Mouse (Mus musculus) left cerebral cortex, postnatal 10 days (tissue): ENCODE data around the gene Akirin1. TPM values are rescaled to one million over a fixed set of nuclear protein-coding genes. Genes with fewer than 3 reads are reported as not detected.
A peak's percentile ranks its signal among the peaks of the same experiment; 100 is the strongest.

Experiments used
- DNase-seq, 2 experiments: peaks; one replicate each; pipeline ENCODE4 v3.0.0; 2021 to 2022; ENCODE audit warnings: low spot score in 2 of 2, mixed read lengths in 1 of 2; ENCODE audit errors: extremely low spot score in 1 of 2
- intact Hi-C: fragments of 180-260 bp; cut with DNase I; formaldehyde crosslinking; loops from one replicate; pipeline ENCODE4 v1.15.1; 2025
- total RNA-seq, 2 experiments: library from RNA; stranded (reverse); gene quantifications; 2 replicates each; pipeline ENCODE4 v1.2.3; 2021

The Akirin1 gene
- 10 to 100 TPM; 58.9 to 62.1 TPM for total RNA-seq

GRCm38 (mm10) chr4:123750152-123750651, at the start of gene Akirin1:
TSS of gene Akirin1 (minus strand) at chr4:123750345.
- peak; percentile 97 to 99 for DNase-seq
- intact Hi-C loops, result no loop called here

GRCm38 (mm10) chr4:123797856-123798255, 47.7 kb upstream of the Akirin1 start:
- intact Hi-C loops, result no loop called here
- peak; percentile 61 to 66 for DNase-seq

GRCm38 (mm10) chr4:123797403-123797802, 47.3 kb upstream of the Akirin1 start:
- DNase-seq, result no peak
- intact Hi-C loops, result no loop called here

DNA sequence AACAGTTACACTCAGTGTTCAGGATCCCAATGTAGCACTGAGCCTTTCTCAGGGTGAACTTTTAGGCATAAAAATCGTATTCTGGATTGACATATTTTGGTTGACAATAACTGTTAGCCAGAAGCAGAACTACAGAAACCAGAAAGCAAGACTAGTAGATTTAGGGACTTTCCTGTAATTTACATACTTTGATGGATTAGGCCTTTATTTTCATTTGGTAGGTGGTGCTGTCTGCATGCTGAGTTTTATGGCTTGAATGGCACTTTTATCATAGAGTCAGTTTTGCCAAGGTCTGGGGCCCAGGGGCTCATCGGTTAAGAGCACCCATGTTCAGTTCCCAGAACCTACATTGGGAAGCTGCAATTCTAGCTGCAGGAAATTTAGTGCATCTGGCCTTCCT, 44.9 kb upstream of the Akirin1 start:
- DNase-seq, result no peak
- intact Hi-C loops, result no loop called here

DNA sequence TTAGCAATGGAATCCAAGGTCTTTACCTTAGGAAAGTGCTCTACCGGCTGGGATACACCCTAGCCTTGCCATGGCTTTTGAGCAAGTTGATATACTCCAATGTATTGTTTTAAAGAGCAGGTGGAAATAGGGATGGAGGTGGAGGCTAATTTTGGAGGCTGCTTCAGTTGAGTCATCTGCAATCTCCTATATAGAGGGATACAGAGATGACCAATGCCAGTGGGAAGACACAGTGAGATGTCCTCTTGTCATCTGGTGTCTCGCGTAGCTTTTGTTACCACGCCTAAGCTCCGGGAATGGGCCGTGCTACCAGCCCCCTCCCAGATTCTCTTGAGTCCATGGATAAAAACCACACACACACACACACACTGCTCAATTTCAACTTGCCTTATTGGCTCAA, 43.0 kb upstream of the Akirin1 start:
- intact Hi-C loops, result no loop called here
- DNase-seq, result no peak

- intact Hi-C loops, result no loop called here
Observed at GRCm38 (mm10) chr4:123792666-123793065, 42.5 kb upstream of the Akirin1 start.

DNA sequence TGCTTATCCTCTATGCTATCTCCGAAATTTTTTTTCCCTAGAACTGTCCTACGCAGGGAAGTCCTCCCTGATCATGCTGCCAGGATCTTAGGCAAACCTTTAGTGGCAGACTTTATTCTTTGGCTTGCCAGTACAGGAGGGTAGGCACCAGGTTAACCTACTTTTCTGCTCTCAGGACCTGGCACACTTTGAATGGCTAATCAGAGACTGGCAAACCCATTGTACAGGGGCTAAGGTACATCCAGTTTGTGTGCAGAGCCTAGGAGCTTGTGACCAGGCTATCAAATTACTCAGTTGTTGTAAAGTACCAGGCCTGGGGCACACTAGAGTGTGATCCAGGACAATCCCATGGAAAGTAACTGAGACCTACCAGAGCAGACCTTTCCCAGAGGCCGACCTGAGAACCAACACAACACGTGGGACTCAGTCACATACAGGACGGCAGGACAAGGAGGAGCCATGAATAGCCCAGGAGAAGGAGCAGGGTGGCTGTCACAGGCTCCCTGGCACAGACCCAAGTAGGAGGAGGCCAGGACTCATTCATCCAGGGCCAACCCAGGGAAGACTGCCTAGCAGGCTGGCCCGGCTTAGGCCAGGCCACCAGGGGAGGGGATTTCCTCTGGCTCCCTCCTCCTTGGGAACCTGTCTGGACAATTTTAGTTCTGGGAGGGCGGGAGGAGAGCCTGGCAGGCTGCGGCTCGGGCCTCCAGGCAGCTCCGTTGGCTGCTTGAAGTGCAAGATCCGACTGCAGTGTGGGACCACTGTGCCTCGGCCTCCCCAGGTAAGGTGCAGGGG, 37.2 kb upstream of the Akirin1 start, which contains the start of gene Rhbdl2:
TSS of gene Rhbdl2 (plus strand) at position 684 of the 795 bp plus-strand sequence.
- peak; percentile 53 to 88 for DNase-seq
- intact Hi-C loops, result no loop called here

More at GRCm38 (mm10) chr4:123792666-123793065, 42.5 kb upstream of the Akirin1 start:
- no peak for DNase-seq

- no peak for DNase-seq
- intact Hi-C loops, result no loop called here
Observed at GRCm38 (mm10) chr4:123768234-123768633, 18.1 kb upstream of the Akirin1 start.

GRCm38 (mm10) chr4:123767807-123768206, 17.7 kb upstream of the Akirin1 start:
- intact Hi-C loops, result no loop called here
- DNase-seq, result no peak

- no peak for DNase-seq
- intact Hi-C loops, result loop anchor here (2.0 kb wide), 1 partner anchor 14 kb away; no protein-coding TSS in a partner anchor
Observed at GRCm38 (mm10) chr4:123765071-123765470, 14.9 kb upstream of the Akirin1 start.

- intact Hi-C loops, result loop anchor here (5.0 kb wide), 1 partner anchor 139 kb away; no protein-coding TSS in a partner anchor
Observed at GRCm38 (mm10) chr4:123758306-123758705, 8.2 kb upstream of the Akirin1 start.

GRCm38 (mm10) chr4:123750707-123751312, 665 bp upstream of the Akirin1 start:
- peak; percentile 27 to 38 for DNase-seq
- intact Hi-C loops, result no loop called here

More at GRCm38 (mm10) chr4:123758306-123758705, 8.2 kb upstream of the Akirin1 start:
- DNase-seq, result peak in 1 of 2 experiments; percentile 21

DNA sequence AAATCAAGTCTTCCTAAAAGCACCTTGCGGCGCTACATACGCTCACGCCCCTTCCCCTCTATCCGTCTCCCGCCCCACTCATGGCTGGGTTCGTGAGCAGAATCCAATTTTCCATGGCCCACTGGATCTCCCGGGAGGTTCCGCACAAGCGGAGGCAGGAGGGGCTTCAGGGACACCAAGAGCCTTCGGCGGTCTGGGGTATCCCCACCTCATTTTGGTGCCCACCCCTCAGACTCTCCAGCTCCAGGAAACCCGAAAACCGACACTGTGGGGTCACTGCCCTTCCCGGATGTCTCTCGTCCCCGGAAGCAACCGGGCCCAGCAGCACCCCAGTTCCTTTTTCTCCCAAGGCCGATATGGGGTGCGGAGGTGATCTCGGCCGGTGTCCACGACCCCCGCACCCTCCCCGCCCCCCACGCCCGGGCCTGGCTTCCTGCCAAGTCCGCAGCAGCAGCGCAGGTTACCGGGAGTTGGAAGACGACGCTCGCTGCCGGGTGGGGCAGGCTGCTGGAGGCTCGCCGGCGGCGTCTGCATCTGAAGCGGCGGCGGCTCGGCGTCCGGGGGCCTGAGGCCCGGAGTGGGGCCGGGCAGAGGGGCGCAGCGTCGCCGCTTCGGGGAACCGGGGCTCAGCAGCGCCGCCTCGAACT, 538 bp downstream of the Akirin1 start:
- intact Hi-C loops, result no loop called here
- peak; percentile 29 to 72 for DNase-seq

DNA sequence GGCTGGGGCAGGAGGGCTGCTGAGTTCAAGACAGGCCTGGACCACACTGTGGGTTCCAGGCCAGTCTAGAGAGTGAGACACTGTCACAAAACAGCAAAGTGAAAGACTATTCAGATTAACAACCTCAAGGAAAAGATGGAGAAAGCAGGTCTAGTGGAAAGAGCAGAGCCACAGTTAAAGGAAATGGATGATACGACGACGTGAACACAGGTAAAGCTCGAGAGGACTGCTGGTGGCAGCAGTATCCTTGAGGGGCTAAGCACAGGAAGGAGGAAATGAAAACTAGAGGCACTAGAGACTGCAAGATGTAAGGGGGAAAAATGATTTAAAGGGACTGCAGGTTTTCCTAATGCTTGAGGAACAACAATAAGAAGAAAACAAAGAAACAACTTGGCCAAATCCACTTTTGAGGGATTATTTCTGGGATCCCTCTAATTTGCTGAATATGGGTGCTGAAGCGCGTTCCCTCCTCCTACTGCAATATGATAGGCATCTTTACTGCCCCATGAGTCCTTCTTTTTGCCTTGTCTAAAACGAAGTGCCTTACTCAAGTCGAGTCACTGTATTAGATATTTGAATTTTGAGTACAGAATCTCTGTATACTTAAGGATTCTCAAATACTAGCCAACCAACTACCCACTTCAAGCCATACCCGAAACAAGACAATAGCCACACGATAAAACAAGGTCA, 1.3 kb downstream of the Akirin1 start:
- intact Hi-C loops, result no loop called here
- DNase-seq, result no peak

DNA sequence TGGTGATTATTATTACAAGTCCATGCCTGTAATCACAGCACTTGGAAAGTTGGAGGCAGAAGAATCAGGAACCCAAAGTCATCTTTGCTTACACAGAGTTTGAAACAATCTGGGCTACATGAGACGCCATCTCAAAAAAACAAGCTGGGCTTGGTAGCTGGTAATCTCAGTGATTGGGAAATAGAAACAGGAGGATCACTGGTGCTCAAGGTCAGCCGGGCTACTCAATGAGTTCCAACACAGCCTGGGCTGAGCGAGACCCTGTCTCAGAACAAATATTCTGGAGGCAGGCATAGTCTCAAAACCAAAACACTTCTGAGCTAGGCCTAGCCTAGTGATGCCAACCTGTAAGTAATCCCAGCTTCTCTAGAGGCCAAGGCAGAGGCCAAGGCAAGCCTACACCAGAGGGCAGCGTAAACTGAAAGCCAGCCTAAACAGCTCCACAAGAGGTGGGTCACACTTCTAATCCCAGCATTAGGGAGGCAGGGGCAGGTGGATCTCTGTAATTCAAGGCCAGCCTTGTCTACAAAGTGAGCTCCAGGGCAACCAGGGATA, 4.8 kb downstream of the Akirin1 start:
- intact Hi-C loops, result no loop called here
- no peak for DNase-seq

- intact Hi-C loops, result no loop called here
- no peak for DNase-seq
Observed at GRCm38 (mm10) chr4:123742891-123743290, 7.3 kb downstream of the Akirin1 start.

DNA sequence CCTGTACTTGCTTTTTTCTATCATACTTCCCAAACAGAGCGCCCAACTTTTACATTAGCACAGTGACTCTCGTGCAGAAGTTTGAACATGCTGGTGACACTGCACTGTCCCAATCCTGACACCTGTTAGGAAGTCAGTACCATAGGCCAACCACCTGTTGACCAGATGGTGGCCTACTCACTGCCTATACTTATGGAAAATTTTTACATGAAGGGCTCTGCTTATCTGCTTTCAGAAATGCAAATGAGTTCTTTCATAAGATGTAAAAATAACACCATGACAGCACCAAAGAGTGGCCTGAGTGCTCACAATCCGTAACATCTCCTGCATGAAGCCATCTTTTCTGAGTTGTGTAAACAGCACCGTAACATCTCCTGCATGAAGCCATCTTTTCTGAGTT, 11.4 kb downstream of the Akirin1 start:
- DNase-seq, result no peak
- intact Hi-C loops, result no loop called here

- intact Hi-C loops, result no loop called here
Observed at GRCm38 (mm10) chr4:123733532-123733931, 16.6 kb downstream of the Akirin1 start.

DNA sequence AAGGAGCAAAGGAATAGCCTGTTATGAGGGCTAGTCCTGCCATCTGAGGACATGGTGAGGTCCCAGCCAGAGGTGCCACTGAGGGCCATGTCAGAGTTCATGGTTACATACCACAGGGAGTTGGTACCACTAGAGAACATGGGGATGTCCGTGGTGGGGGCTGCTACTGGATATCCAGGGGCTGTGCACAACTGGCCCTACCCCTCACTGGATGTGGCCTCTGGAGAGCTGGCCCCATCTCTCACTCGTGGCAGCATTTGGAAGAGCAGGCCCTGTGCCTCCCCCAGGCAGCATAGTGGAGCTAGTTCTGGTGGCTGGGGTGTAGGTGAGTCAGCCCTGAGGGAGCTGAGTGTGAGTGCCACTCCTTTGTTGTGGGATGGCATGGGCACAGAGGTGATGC, 17.2 kb downstream of the Akirin1 start:
- intact Hi-C loops, result no loop called here
- no peak for DNase-seq

More at GRCm38 (mm10) chr4:123733532-123733931, 16.6 kb downstream of the Akirin1 start:
- DNase-seq, result no peak
